Mouse (Mus musculus): ENCODE results near the gene Lmod3. TPM values are rescaled to one million over a fixed set of nuclear protein-coding genes. Genes with fewer than 3 reads are reported as not detected.
"Not testable (repeated sequence)": the region's sequence is repeated elsewhere in the genome, so short reads cannot be mapped to it uniquely, and the experiment has no call there.

Lmod3 gene
- total and polyA plus RNA-seq, 3 experiments = not detected

GRCm38 (mm10) chr6:97276366-97276765 lies 23.8 kb upstream of the Lmod3 start:
- DNase-seq = peak; percentile 39

- DNase-seq = no peak
These were observed 23.2 kb upstream of the Lmod3 start for GRCm38 (mm10) chr6:97275760-97276159.

- no peak for DNase-seq
These were observed 21.2 kb upstream of the Lmod3 start for GRCm38 (mm10) chr6:97273777-97274176.

GRCm38 (mm10) chr6:97273058-97273710 lies 20.6 kb upstream of the Lmod3 start:
- DNase-seq = no peak

GRCm38 (mm10) chr6:97272349-97272748 lies 19.8 kb upstream of the Lmod3 start:
- no peak for DNase-seq

GRCm38 (mm10) chr6:97269596-97269995 lies 17.0 kb upstream of the Lmod3 start:
- DNase-seq = no peak

GRCm38 (mm10) chr6:97267132-97267531 lies 14.6 kb upstream of the Lmod3 start:
- DNase-seq = no peak

GRCm38 (mm10) chr6:97266661-97267060 lies 14.1 kb upstream of the Lmod3 start:
- DNase-seq = no peak

- no peak for DNase-seq
These were observed 13.1 kb upstream of the Lmod3 start for GRCm38 (mm10) chr6:97265705-97266104.

- no peak for DNase-seq
These were observed 12.7 kb upstream of the Lmod3 start for GRCm38 (mm10) chr6:97265240-97265639.

- DNase-seq = not testable (repeated sequence)
These were observed 11.2 kb upstream of the Lmod3 start for GRCm38 (mm10) chr6:97263750-97264149.

GRCm38 (mm10) chr6:97262229-97262628 lies 9.7 kb upstream of the Lmod3 start:
- no peak for DNase-seq

GRCm38 (mm10) chr6:97259926-97260325 lies 7.4 kb upstream of the Lmod3 start:
- not testable (repeated sequence) for DNase-seq

GRCm38 (mm10) chr6:97258489-97258888 lies 5.9 kb upstream of the Lmod3 start:
- no peak for DNase-seq

GRCm38 (mm10) chr6:97252086-97252485 lies 473 bp downstream of the Lmod3 start:
- peak; percentile 13 for DNase-seq

- DNase-seq = peak; percentile 65
These were observed 1.6 kb downstream of the Lmod3 start for GRCm38 (mm10) chr6:97250966-97251365.

- no peak for DNase-seq
These were observed 7.4 kb downstream of the Lmod3 start for GRCm38 (mm10) chr6:97245200-97245599.

GRCm38 (mm10) chr6:97242522-97242921 lies 10.0 kb downstream of the Lmod3 start:
- DNase-seq = no peak

- no peak for DNase-seq
These were observed 12.5 kb downstream of the Lmod3 start for GRCm38 (mm10) chr6:97240092-97240491.

- DNase-seq = no peak
These were observed 13.2 kb downstream of the Lmod3 start for GRCm38 (mm10) chr6:97239360-97239759.

GRCm38 (mm10) chr6:97236088-97236487 lies 16.5 kb downstream of the Lmod3 start:
- DNase-seq = no peak

- DNase-seq = no peak
These were observed 17.5 kb downstream of the Lmod3 start for GRCm38 (mm10) chr6:97234911-97235668.

- DNase-seq = no peak
These were observed 25.3 kb downstream of the Lmod3 start for GRCm38 (mm10) chr6:97227067-97227847.

Measured in adrenal gland, adult 2 months (tissue).